Mouse (Mus musculus): Measurements from ENCODE around the gene Smok2b. TPM values are rescaled to one million over a fixed set of nuclear protein-coding genes. Genes with fewer than 3 reads are reported as not detected.
"Not testable (repeated sequence)": the region's sequence is repeated elsewhere in the genome, so short reads cannot be mapped to it uniquely, and the experiment has no call there.

Gene Smok2b
- polyA plus RNA-seq (2016; fragmentation: Nextera tagmentation; extraction: Ambion mirVana): not detected in 2 replicates

- not testable (repeated sequence) for H3K4me3 ChIP-seq; H3K27ac ChIP-seq; H3K4me1 ChIP-seq (replicated peaks); DNase-seq (ENCODE audit: low spot score); H3K36me3 ChIP-seq; H3K27me3 ChIP-seq (ENCODE audit: insufficient read depth, poor library complexity, severe bottlenecking)
- WGBS: 82% methylated on average over 2 of the region's 2 CpGs
- peaks cover 99% of the 10 kb centered on the region for H3K9me3 ChIP-seq
These were observed at the start of gene Smok2b for GRCm38 (mm10) chr17:13229957-13230356. Gene Smok2b, plus strand, starts transcription at chr17:13230257.

- DNase-seq (ENCODE audit: low spot score): not testable (repeated sequence)
- WGBS: 90% methylated on average over 5 of the region's 5 CpGs
These were observed 49.6 kb upstream of the Smok2b start for GRCm38 (mm10) chr17:13180491-13180890.

GRCm38 (mm10) chr17:13182712-13183111, 47.3 kb upstream of the Smok2b start:
- H3K27me3 ChIP-seq (ENCODE audit: insufficient read depth, poor library complexity, severe bottlenecking); H3K27ac ChIP-seq; H3K4me3 ChIP-seq; H3K4me1 ChIP-seq (replicated peaks); H3K36me3 ChIP-seq; DNase-seq (ENCODE audit: low spot score): not testable (repeated sequence)
- H3K9me3 ChIP-seq: peaks cover 72% of the 10 kb centered on the region
- WGBS: 80% methylated on average over 3 of the region's 4 CpGs

More at GRCm38 (mm10) chr17:13180491-13180890, 49.6 kb upstream of the Smok2b start:
- not testable (repeated sequence) for H3K27me3 ChIP-seq (ENCODE audit: insufficient read depth, poor library complexity, severe bottlenecking); H3K27ac ChIP-seq; H3K4me3 ChIP-seq; H3K36me3 ChIP-seq; H3K4me1 ChIP-seq (replicated peaks)
- peaks cover 54% of the 10 kb centered on the region for H3K9me3 ChIP-seq

GRCm38 (mm10) chr17:13184514-13184913, 45.5 kb upstream of the Smok2b start:
- DNase-seq (ENCODE audit: low spot score); H3K27me3 ChIP-seq (ENCODE audit: insufficient read depth, poor library complexity, severe bottlenecking); H3K27ac ChIP-seq; H3K36me3 ChIP-seq; H3K4me1 ChIP-seq (replicated peaks); H3K4me3 ChIP-seq: not testable (repeated sequence)
- peaks cover 74% of the 10 kb centered on the region for H3K9me3 ChIP-seq
- 90% methylated on average over 5 of the region's 5 CpGs for WGBS

- H3K27me3 ChIP-seq (ENCODE audit: insufficient read depth, poor library complexity, severe bottlenecking); H3K36me3 ChIP-seq; H3K4me3 ChIP-seq; H3K27ac ChIP-seq; H3K4me1 ChIP-seq (replicated peaks); DNase-seq (ENCODE audit: low spot score): not testable (repeated sequence)
- WGBS: 86% methylated on average over 6 of the region's 6 CpGs
- H3K9me3 ChIP-seq: peaks cover 71% of the 10 kb centered on the region
These were observed 43.5 kb upstream of the Smok2b start for GRCm38 (mm10) chr17:13186541-13186940.

GRCm38 (mm10) chr17:13187621-13188020, 42.4 kb upstream of the Smok2b start:
- H3K9me3 ChIP-seq: peaks cover 70% of the 10 kb centered on the region
- H3K4me1 ChIP-seq (replicated peaks); H3K27ac ChIP-seq; H3K36me3 ChIP-seq; H3K27me3 ChIP-seq (ENCODE audit: insufficient read depth, poor library complexity, severe bottlenecking); H3K4me3 ChIP-seq; DNase-seq (ENCODE audit: low spot score): not testable (repeated sequence)
- 76% methylated on average over 6 of the region's 6 CpGs for WGBS

GRCm38 (mm10) chr17:13188846-13189245, 41.2 kb upstream of the Smok2b start:
- not testable (repeated sequence) for H3K4me3 ChIP-seq; H3K27ac ChIP-seq; H3K27me3 ChIP-seq (ENCODE audit: insufficient read depth, poor library complexity, severe bottlenecking); H3K4me1 ChIP-seq (replicated peaks); DNase-seq (ENCODE audit: low spot score); H3K36me3 ChIP-seq
- peaks cover 72% of the 10 kb centered on the region for H3K9me3 ChIP-seq
- 86% methylated on average over 2 of the region's 2 CpGs for WGBS

- H3K4me3 ChIP-seq; DNase-seq (ENCODE audit: low spot score); H3K4me1 ChIP-seq (replicated peaks); H3K27me3 ChIP-seq (ENCODE audit: insufficient read depth, poor library complexity, severe bottlenecking); H3K36me3 ChIP-seq; H3K27ac ChIP-seq: not testable (repeated sequence)
- WGBS: 88% methylated on average over 10 of the region's 10 CpGs
- H3K9me3 ChIP-seq: peaks cover 74% of the 10 kb centered on the region
These were observed 39.0 kb upstream of the Smok2b start for GRCm38 (mm10) chr17:13190836-13191583.

- H3K4me3 ChIP-seq; DNase-seq (ENCODE audit: low spot score); H3K27ac ChIP-seq; H3K4me1 ChIP-seq (replicated peaks); H3K27me3 ChIP-seq (ENCODE audit: insufficient read depth, poor library complexity, severe bottlenecking); H3K36me3 ChIP-seq: not testable (repeated sequence)
- 69% methylated on average over 4 of the region's 4 CpGs for WGBS
- peaks cover 76% of the 10 kb centered on the region for H3K9me3 ChIP-seq
These were observed 33.6 kb upstream of the Smok2b start for GRCm38 (mm10) chr17:13196486-13196885.

- H3K4me3 ChIP-seq; H3K36me3 ChIP-seq; H3K27me3 ChIP-seq (ENCODE audit: insufficient read depth, poor library complexity, severe bottlenecking); H3K4me1 ChIP-seq (replicated peaks); DNase-seq (ENCODE audit: low spot score); H3K27ac ChIP-seq: not testable (repeated sequence)
- H3K9me3 ChIP-seq: peaks cover 65% of the 10 kb centered on the region
- 85% methylated on average over 2 of the region's 2 CpGs for whole genome bisulfite sequencing
These were observed 31.2 kb upstream of the Smok2b start for GRCm38 (mm10) chr17:13198812-13199211.

- not testable (repeated sequence) for H3K4me1 ChIP-seq (replicated peaks); H3K27me3 ChIP-seq (ENCODE audit: insufficient read depth, poor library complexity, severe bottlenecking); DNase-seq (ENCODE audit: low spot score); H3K36me3 ChIP-seq; H3K27ac ChIP-seq; H3K4me3 ChIP-seq
- peaks cover 64% of the 10 kb centered on the region for H3K9me3 ChIP-seq
- WGBS: 86% methylated on average over 8 of the region's 9 CpGs
These were observed 30.1 kb upstream of the Smok2b start for GRCm38 (mm10) chr17:13199880-13200409.

GRCm38 (mm10) chr17:13201551-13201950, 28.5 kb upstream of the Smok2b start:
- H3K9me3 ChIP-seq: peaks cover 64% of the 10 kb centered on the region
- 89% methylated on average over 4 of the region's 4 CpGs for WGBS
- DNase-seq (ENCODE audit: low spot score); H3K4me3 ChIP-seq; H3K4me1 ChIP-seq (replicated peaks); H3K36me3 ChIP-seq; H3K27ac ChIP-seq; H3K27me3 ChIP-seq (ENCODE audit: insufficient read depth, poor library complexity, severe bottlenecking): not testable (repeated sequence)

- not testable (repeated sequence) for H3K4me1 ChIP-seq (replicated peaks); H3K4me3 ChIP-seq; H3K27ac ChIP-seq; DNase-seq (ENCODE audit: low spot score); H3K27me3 ChIP-seq (ENCODE audit: insufficient read depth, poor library complexity, severe bottlenecking); H3K36me3 ChIP-seq
- WGBS: 77% methylated on average over 2 of the region's 3 CpGs
- peaks cover 72% of the 10 kb centered on the region for H3K9me3 ChIP-seq
These were observed 27.5 kb upstream of the Smok2b start for GRCm38 (mm10) chr17:13202453-13203107.

Data from hindbrain, embryonic 10.5 days (tissue).